Mouse (Mus musculus) mouse embryonic stem cell (cell line): Measurements from ENCODE around the gene Ptms.

Experiments
- in situ Hi-C, 2 experiments: fragments of 300-500 bp; cut with MboI; formaldehyde crosslinking; loops; 1 replicate in 1 of 2; 3 replicates in 1 of 2; pipeline ENCODE4 v1.14.3; 2019 to 2020; ENCODE audit warnings: low sequenced_read_pairs in 2 of 2, low pct_unique_long_range_greater_than_20kb in 1 of 2, mixed read lengths in 1 of 2; ENCODE audit not compliant: unreplicated experiment in 1 of 2

The Ptms gene

GRCm38 (mm10) chr6:124919695-124920317, at the start of gene Ptms:
Gene Ptms, minus strand, starts transcription at chr6:124920103.
- in situ Hi-C loops: no loop called here

GRCm38 (mm10) chr6:124967766-124968165, 47.9 kb upstream of the Ptms start:
- in situ Hi-C loops: no loop called here

GRCm38 (mm10) chr6:124966466-124967118, 46.7 kb upstream of the Ptms start:
- in situ Hi-C loops: no loop called here

GRCm38 (mm10) chr6:124965747-124966146, 45.8 kb upstream of the Ptms start:
- in situ Hi-C loops: no loop called here

GRCm38 (mm10) chr6:124965088-124965719, 45.3 kb upstream of the Ptms start, which contains the start of gene Cops7a:
Gene Cops7a, minus strand, starts transcription at chr6:124965538.
- in situ Hi-C loops: no loop called here

- in situ Hi-C loops: no loop called here
Measured at GRCm38 (mm10) chr6:124964638-124965037, 44.7 kb upstream of the Ptms start.

- in situ Hi-C loops: no loop called here
Measured at GRCm38 (mm10) chr6:124961021-124961420, 41.1 kb upstream of the Ptms start.

GRCm38 (mm10) chr6:124959960-124960359, 40.1 kb upstream of the Ptms start:
- in situ Hi-C loops: no loop called here

- in situ Hi-C loops: no loop called here
Measured at GRCm38 (mm10) chr6:124958127-124958526, 38.2 kb upstream of the Ptms start.

- in situ Hi-C loops: no loop called here
Measured at GRCm38 (mm10) chr6:124955212-124955611, 35.3 kb upstream of the Ptms start.

GRCm38 (mm10) chr6:124953991-124954715, 34.2 kb upstream of the Ptms start:
- in situ Hi-C loops: no loop called here

GRCm38 (mm10) chr6:124943526-124943925, 23.6 kb upstream of the Ptms start:
- in situ Hi-C loops: no loop called here

- in situ Hi-C loops: no loop called here
Measured at GRCm38 (mm10) chr6:124941679-124942078, 21.8 kb upstream of the Ptms start.

GRCm38 (mm10) chr6:124938554-124938953, 18.7 kb upstream of the Ptms start:
- in situ Hi-C loops: no loop called here

- in situ Hi-C loops: no loop called here
Measured at GRCm38 (mm10) chr6:124937493-124937892, 17.6 kb upstream of the Ptms start.

GRCm38 (mm10) chr6:124936681-124937080, 16.8 kb upstream of the Ptms start:
- in situ Hi-C loops: no loop called here

GRCm38 (mm10) chr6:124934670-124935069, 14.8 kb upstream of the Ptms start:
- in situ Hi-C loops: loop anchor here in 1 of 2 experiments (5.0 kb wide), 1 partner anchor 77 kb away; the partner anchor contains the start of gene P3h3

- in situ Hi-C loops: loop anchor here in 1 of 2 experiments (5.0 kb wide), 1 partner anchor 76 kb away; the partner anchor contains the start of gene P3h3
Measured at GRCm38 (mm10) chr6:124933127-124933526, 13.2 kb upstream of the Ptms start.

- in situ Hi-C loops: loop anchor here in 1 of 2 experiments (5.0 kb wide), 1 partner anchor 75 kb away; the partner anchor contains the start of gene P3h3
Measured at GRCm38 (mm10) chr6:124932314-124932695, 12.4 kb upstream of the Ptms start.
